9 mouse cellular contexts compared by ENCODE assay signal in the genomic region with DNA sequence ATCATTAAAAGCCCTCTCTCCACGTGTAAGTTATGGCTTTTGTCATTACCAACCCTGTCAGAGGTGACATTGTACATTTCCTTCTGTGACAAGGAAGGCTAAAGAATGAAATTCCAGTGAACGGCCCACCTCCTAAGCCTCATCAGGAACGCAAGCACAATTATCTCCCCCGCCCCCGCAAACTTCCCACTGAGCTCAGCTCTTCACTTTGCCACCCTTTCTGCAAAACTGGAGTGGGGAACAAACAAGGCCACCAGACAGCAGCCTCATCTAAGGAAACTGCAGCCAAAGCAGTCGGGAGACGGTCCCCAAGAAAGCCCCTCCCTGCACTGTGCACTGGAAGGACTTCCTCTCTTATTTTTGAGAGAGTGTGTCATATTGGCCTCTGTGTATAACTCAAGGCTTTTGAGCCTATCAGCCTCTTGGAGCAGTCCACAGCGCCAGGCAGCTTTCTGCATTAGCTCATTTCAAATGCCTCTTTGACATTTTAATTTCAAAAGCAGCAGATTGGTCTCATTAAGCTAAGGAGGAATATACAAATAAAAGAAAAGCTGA.
DNase-seq lines count a peak whose midpoint lies in the region; ATAC-seq and TF ChIP-seq lines count a peak whose summit lies in the region.
"Had no signal": no experiment of that assay in that cellular context is flagged by ENCODE, and none has a peak within 500 bp of the region (broad histone marks: within the 10 kb centered on the region; RNA-seq: fewer than 3 reads in every experiment).

No protein-coding gene starts in this region.

- H3K4me3 ChIP-seq in embryonic facial prominence, embryonic 15.5 days (replicated peaks) = no peak overlapping the region
- no peak overlapping the region for H3K4me3 ChIP-seq in gastrocnemius, adult 2 months

- intact Hi-C loops in gastrocnemius, adult 2 months (cut with DNase I) = no loop called here

- no peaks in the 10 kb centered on the region for H3K36me3 ChIP-seq in embryonic facial prominence, embryonic 15.5 days

- no peak overlapping the region for H3K9ac ChIP-seq in embryonic facial prominence, embryonic 15.5 days

- no peaks in the 10 kb centered on the region for H3K9me3 ChIP-seq in embryonic facial prominence, embryonic 15.5 days (replicated peaks)

- no peak for TF ChIP-seq CTCF in gastrocnemius, adult 2 months (IDR thresholded peaks at IDR 0.05)

- H3K4me1 ChIP-seq in embryonic facial prominence, embryonic 15.5 days = peaks cover 9% of the 10 kb centered on the region; the same call in 1 of the 2 replicates

- H3K4me2 ChIP-seq in embryonic facial prominence, embryonic 15.5 days (replicated peaks) = no peak overlapping the region

- DNase-seq in layer of hippocampus, adult 11-12 months (ENCODE audit: low spot score) = peak; percentile 22
- no peak for DNase-seq in layer of hippocampus, adult 9-10 months (ENCODE audit: low spot score)
- peak; percentile 3 for DNase-seq in R1 (ENCODE audit: low read depth, low spot score)
- peak; percentile 70 for DNase-seq in kidney, postnatal 10 days
- DNase-seq in cerebellum, postnatal 4 days (ENCODE audit: low spot score in 2 of 2) = no peak
- no peak for DNase-seq in gastrocnemius, adult 2 months
- DNase-seq: adrenal gland, adult 2 months had no signal

- ATAC-seq in embryonic facial prominence, embryonic 15.5 days (ENCODE audit: insufficient number of reproducible peaks, low FRiP score, low TSS enrichment, low read depth) = no peak
- no peak for ATAC-seq in erythroblast, adult 5-6 weeks (replicated peaks; ENCODE audit: low FRiP score, poor library complexity, severe bottlenecking)

- 23% methylated on average over 8 of the region's 8 CpGs for WGBS in embryonic facial prominence, embryonic 15.5 days

- peak overlapping the region; percentile 36; the same call in 1 of the 2 replicates for H3K27ac ChIP-seq in embryonic facial prominence, embryonic 15.5 days (replicated peaks)
- H3K27ac ChIP-seq in gastrocnemius, adult 2 months = no peak overlapping the region

- H3K27me3 ChIP-seq in embryonic facial prominence, embryonic 15.5 days = no peaks in the 10 kb centered on the region

Comparison
In these comparisons a context has a peak if more than half of its experiments do, and no peak if none do; other contexts are left out.
1. DNase-seq: peak in layer of hippocampus, adult 11-12 months (single experiment), R1 (single experiment) and kidney, postnatal 10 days (single experiment); none in layer of hippocampus, adult 9-10 months (single experiment), cerebellum, postnatal 4 days (0 of 2) and gastrocnemius, adult 2 months (single experiment).